Mouse (Mus musculus) neural tube, embryonic 14.5 days (tissue): ENCODE measurements at regions not wholly inside any gene's neighbourhood (a gene's known extent, or its start where the extent isn't known, plus 50 kb on each side); places are given as distances from the start of the nearest gene placed in this dataset.

Experiments
- ATAC-seq: fragments of 200-750 bp; cut with Nextera tagmentation; 2 replicates; pipeline ENCODE4 v1.8.0; 2017; ENCODE audit warnings: low read depth, mild to moderate bottlenecking, moderate TSS enrichment, moderate library complexity
- H3K27ac ChIP-seq: fragments of 300-500 bp; sonication (generic); 2 replicates; pipeline ENCODE4 v1.5.1; 2014; ENCODE audit warnings: low read depth, mild to moderate bottlenecking, control low read depth, low read length, moderate library complexity, mixed read lengths
- H3K27me3 ChIP-seq: fragments of 300-500 bp; sonication (generic); 2 replicates; pipeline ENCODE4 v1.6.1; 2014; ENCODE audit warnings: low read length; ENCODE audit not compliant: control insufficient read depth, insufficient read depth
- H3K36me3 ChIP-seq: fragments of 300-500 bp; sonication (generic); 2 replicates; pipeline ENCODE4 v1.6.1; 2014; ENCODE audit warnings: low read length, mixed read lengths; ENCODE audit not compliant: control insufficient read depth, insufficient read depth
- H3K4me1 ChIP-seq: fragments of 300-500 bp; sonication (generic); 2 replicates; pipeline ENCODE4 v1.6.1; 2014; ENCODE audit warnings: low read length; ENCODE audit not compliant: control insufficient read depth, insufficient read depth
- H3K4me2 ChIP-seq: fragments of 300-500 bp; sonication (generic); 2 replicates; pipeline ENCODE4 v1.6.1; 2014; ENCODE audit warnings: mild to moderate bottlenecking, low read depth, low read length, control low read depth
- H3K4me3 ChIP-seq: fragments of 300-500 bp; sonication (generic); 2 replicates; pipeline ENCODE4 v1.5.1; 2014; ENCODE audit warnings: low read depth, low read length, control low read depth, mixed read lengths
- H3K9ac ChIP-seq: fragments of 300-500 bp; sonication (generic); replicated peaks from 2 replicates; pipeline ENCODE4 v1.6.1; 2014; ENCODE audit warnings: low read depth, mild to moderate bottlenecking, control low read depth, low read length, mixed read lengths
- H3K9me3 ChIP-seq: fragments of 300-500 bp; sonication (generic); 2 replicates; pipeline ENCODE4 v1.6.1; 2016; ENCODE audit warnings: low read length; ENCODE audit not compliant: control insufficient read depth
- WGBS: fragments of 180-500 bp; shearing (Covaris S2); extraction: QIAGEN DNeasy Blood & Tissue Kit; methylation state at CpG from one replicate; pipeline ENCODE4 v1.1.7; 2014; 5-methylcytosine and 5-hydroxymethylcytosine counted together

- WGBS = 61% methylated on average over 6 of the region's 6 CpGs
- Histone ChIP-seq H3K4me3 (no peak overlapping the region), H3K4me2 (no peak overlapping the region), H3K4me1 (no peaks in the 10 kb centered on the region), H3K27me3 (no peaks in the 10 kb centered on the region), H3K9ac (no peak overlapping the region), H3K27ac (no peak overlapping the region), H3K36me3 (no peaks in the 10 kb centered on the region), H3K9me3 (no peaks in the 10 kb centered on the region)
- peak; percentile 41; the same call in 1 of the 2 replicates for ATAC-seq
These were observed 286.3 kb downstream of the Slitrk6 start for GRCm38 (mm10) chr14:110468457-110469311.
